Mouse (Mus musculus) testis, adult 2 months (tissue): ENCODE measurements at regions not wholly inside any gene's neighbourhood (a gene's known extent, or its start where the extent isn't known, plus 50 kb on each side); places are given as distances from the start of the nearest gene placed in this dataset.

Experiments
- CTCF ChIP-seq: fragments of 200-500 bp; IDR thresholded peaks from 2 replicates; pipeline ENCODE4 v1.5.1; 2012; ENCODE audit warnings: low read depth, mild to moderate bottlenecking, inconsistent platforms, low read length, moderate library complexity; ENCODE audit not compliant: control insufficient read depth, insufficient read depth, insufficient replicate concordance
- POLR2A ChIP-seq: fragments of 200-500 bp; IDR thresholded peaks from 2 replicates; pipeline ENCODE4 v1.6.1; 2012; ENCODE audit warnings: low read depth, mild to moderate bottlenecking, inconsistent platforms, low read length, moderate library complexity; ENCODE audit not compliant: control insufficient read depth

GRCm38 (mm10) chr9:14048224-14048623 is 220.7 kb downstream of the Fam76b start:
- TF ChIP-seq POLR2A = no peak
- no peak for TF ChIP-seq CTCF
